Mouse (Mus musculus): ENCODE data around the gene Stk19.

DNA sequence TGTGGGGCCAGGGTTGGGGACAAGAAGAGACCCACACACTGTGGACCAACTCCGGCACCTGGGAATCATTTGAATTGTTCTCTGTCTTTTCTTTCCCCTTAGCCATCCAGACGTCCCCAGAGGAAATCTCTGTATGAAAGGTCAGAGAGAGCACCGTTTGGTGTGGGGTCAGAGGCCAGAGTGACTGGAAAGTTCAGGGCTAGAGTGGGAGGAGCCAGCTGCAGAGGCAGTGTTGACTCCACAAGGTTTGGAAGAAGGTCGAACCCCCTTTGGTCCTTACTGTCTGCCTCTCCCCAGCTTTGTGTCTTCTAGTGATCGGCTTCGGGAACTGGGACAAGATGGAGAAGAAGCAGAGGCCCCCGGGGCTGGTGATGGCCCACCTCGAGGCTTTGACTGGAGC lies 16.8 kb upstream of the Stk19 start:
- no peak for TF ChIP-seq MAX (IDR thresholded peaks at IDR 0.05; ENCODE audit: low read depth)
- no peak for TF ChIP-seq CEBPB (IDR thresholded peaks at IDR 0.05; ENCODE audit: insufficient read depth, poor library complexity, severe bottlenecking)
- no peak for TF ChIP-seq TCF3 (IDR thresholded peaks at IDR 0.05; ENCODE audit: insufficient read length, low read depth)
- TF ChIP-seq POLR2AphosphoS2 (IDR thresholded peaks at IDR 0.05; ENCODE audit: insufficient read length, low read depth), result no peak
- TF ChIP-seq SRF (IDR thresholded peaks at IDR 0.05; ENCODE audit: control insufficient read depth, insufficient read length, low read depth), result no peak
- no peak for TF ChIP-seq USF1 (IDR thresholded peaks at IDR 0.05; ENCODE audit: low read depth)

Measured in myocyte (in vitro differentiated cells).